Mouse (Mus musculus) 3134 (cell line): ENCODE results near the gene Smpdl3a.
A peak's percentile ranks its signal among the peaks of the same experiment; 100 is the strongest.

Experiments
- DNase-seq: peaks from one replicate; pipeline ENCODE4 v3.0.0-alpha.2; 2011; ENCODE audit warnings: low spot score; ENCODE audit not compliant: insufficient read length; ENCODE audit errors: extremely low read depth

Gene Smpdl3a

GRCm38 (mm10) chr10:57794018-57794417 is at the start of gene Smpdl3a:
TSS of gene Smpdl3a (plus strand) at chr10:57794335.
- DNase-seq = no peak

- no peak for DNase-seq
Observed at GRCm38 (mm10) chr10:57745452-57745851, 48.7 kb upstream of the Smpdl3a start.

GRCm38 (mm10) chr10:57747127-57747526 is 47.0 kb upstream of the Smpdl3a start:
- DNase-seq = no peak

GRCm38 (mm10) chr10:57753343-57753742 is 40.8 kb upstream of the Smpdl3a start:
- DNase-seq = no peak

- no peak for DNase-seq
Observed at GRCm38 (mm10) chr10:57755201-57755736, 38.9 kb upstream of the Smpdl3a start.

GRCm38 (mm10) chr10:57758999-57759398 is 35.1 kb upstream of the Smpdl3a start:
- DNase-seq = no peak

GRCm38 (mm10) chr10:57760694-57761093 is 33.4 kb upstream of the Smpdl3a start:
- no peak for DNase-seq

- DNase-seq = no peak
Observed at GRCm38 (mm10) chr10:57763044-57763443, 31.1 kb upstream of the Smpdl3a start.

- DNase-seq = no peak
Observed at GRCm38 (mm10) chr10:57783289-57784130, 10.6 kb upstream of the Smpdl3a start.

GRCm38 (mm10) chr10:57784131-57784875 is 9.8 kb upstream of the Smpdl3a start:
- peak; percentile 9 for DNase-seq

GRCm38 (mm10) chr10:57784876-57785150 is 9.3 kb upstream of the Smpdl3a start, which contains the start of gene Fabp7:
TSS of gene Fabp7 (plus strand) at chr10:57784881.
- DNase-seq = no peak

GRCm38 (mm10) chr10:57785552-57785951 is 8.6 kb upstream of the Smpdl3a start:
- no peak for DNase-seq

GRCm38 (mm10) chr10:57792957-57793356 is 1.2 kb upstream of the Smpdl3a start:
- no peak for DNase-seq

- no peak for DNase-seq
Observed at GRCm38 (mm10) chr10:57794491-57795461, 641 bp downstream of the Smpdl3a start.

GRCm38 (mm10) chr10:57795542-57795941 is 1.4 kb downstream of the Smpdl3a start:
- DNase-seq = no peak

- DNase-seq = no peak
Observed at GRCm38 (mm10) chr10:57796057-57796456, 1.9 kb downstream of the Smpdl3a start.

GRCm38 (mm10) chr10:57799486-57799885 is 5.4 kb downstream of the Smpdl3a start:
- no peak for DNase-seq

GRCm38 (mm10) chr10:57807754-57808153 is 13.6 kb downstream of the Smpdl3a start:
- DNase-seq = no peak

GRCm38 (mm10) chr10:57812161-57812856 is 18.2 kb downstream of the Smpdl3a start:
- no peak for DNase-seq

GRCm38 (mm10) chr10:57814295-57814694 is 20.2 kb downstream of the Smpdl3a start:
- no peak for DNase-seq
